Mouse (Mus musculus) liver, adult (tissue): Measurements from ENCODE around the gene Itgae.

ENCODE experiments used
- GATA4 ChIP-seq: IDR thresholded peaks from 2 replicates; pipeline ENCODE4 v1.6.1; 2014; ENCODE audit warnings: mild to moderate bottlenecking, low read length; ENCODE audit not compliant: insufficient replicate concordance

Gene Itgae

GRCm38 (mm10) chr11:73090283-73090682, at the start of gene Itgae:
Itgae (plus strand) TSS chr11:73090583.
- no peak for TF ChIP-seq GATA4

GRCm38 (mm10) chr11:73044229-73044755, 46.1 kb upstream of the Itgae start:
- TF ChIP-seq GATA4: no peak

GRCm38 (mm10) chr11:73044789-73045188, 45.6 kb upstream of the Itgae start:
- no peak for TF ChIP-seq GATA4

- peak; percentile 96; the same call in 1 of the 2 replicates for TF ChIP-seq GATA4
Measured at GRCm38 (mm10) chr11:73047542-73047996, 42.8 kb upstream of the Itgae start, which contains the start of gene Ncbp3. Ncbp3 (plus strand) TSS chr11:73047783.

- no peak for TF ChIP-seq GATA4
Measured at GRCm38 (mm10) chr11:73048030-73048876, 42.1 kb upstream of the Itgae start.

GRCm38 (mm10) chr11:73049335-73049734, 41.0 kb upstream of the Itgae start:
- no peak for TF ChIP-seq GATA4

- no peak for TF ChIP-seq GATA4
Measured at GRCm38 (mm10) chr11:73052795-73053194, 37.6 kb upstream of the Itgae start.

- no peak for TF ChIP-seq GATA4
Measured at GRCm38 (mm10) chr11:73057701-73058100, 32.7 kb upstream of the Itgae start.

- no peak for TF ChIP-seq GATA4
Measured at GRCm38 (mm10) chr11:73059630-73060029, 30.8 kb upstream of the Itgae start.

GRCm38 (mm10) chr11:73061413-73061812, 29.0 kb upstream of the Itgae start:
- TF ChIP-seq GATA4: no peak

- TF ChIP-seq GATA4: no peak
Measured at GRCm38 (mm10) chr11:73071839-73072238, 18.5 kb upstream of the Itgae start.

GRCm38 (mm10) chr11:73076295-73076694, 14.1 kb upstream of the Itgae start:
- TF ChIP-seq GATA4: no peak

GRCm38 (mm10) chr11:73076733-73077132, 13.7 kb upstream of the Itgae start:
- no peak for TF ChIP-seq GATA4

GRCm38 (mm10) chr11:73077211-73077720, 13.1 kb upstream of the Itgae start:
- no peak for TF ChIP-seq GATA4

- TF ChIP-seq GATA4: no peak
Measured at GRCm38 (mm10) chr11:73078615-73079014, 11.8 kb upstream of the Itgae start.

- no peak for TF ChIP-seq GATA4
Measured at GRCm38 (mm10) chr11:73080306-73080705, 10.1 kb upstream of the Itgae start.
